Mouse (Mus musculus): ENCODE results near the gene Pcyt1a.

Gene Pcyt1a

DNA sequence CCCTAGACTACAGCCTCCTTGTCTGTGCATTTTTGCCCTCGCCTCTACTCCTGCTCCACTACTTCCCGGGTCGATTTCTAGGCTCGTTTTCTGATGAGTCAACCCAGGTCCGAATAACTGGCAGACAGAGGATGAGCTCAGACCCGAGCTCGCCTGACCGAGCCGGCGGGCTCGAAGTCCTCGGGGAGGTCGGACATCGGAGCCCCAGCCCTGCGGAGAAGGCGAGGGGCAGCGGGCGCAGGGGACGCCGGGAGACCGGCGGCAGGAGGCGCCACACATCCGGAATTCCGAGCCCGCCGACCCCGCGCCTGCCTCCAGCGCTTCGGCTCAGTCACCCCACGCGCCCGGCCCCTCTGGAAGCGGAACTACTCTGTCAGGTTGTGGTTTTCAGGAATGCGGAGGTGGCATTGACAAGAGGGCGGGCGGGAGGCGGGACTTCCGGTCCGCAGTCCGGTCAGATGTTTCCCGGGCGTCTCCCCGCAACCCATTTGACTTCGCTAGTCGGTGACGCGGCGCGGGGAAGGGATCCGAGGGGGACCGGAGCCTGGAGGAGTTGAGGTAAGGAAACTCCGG, at the start of gene Pcyt1a:
Pcyt1a (plus strand) TSS at position 448 of the 573 bp plus-strand sequence.
- peak; percentile 88 for DNase-seq (ENCODE audit: low read depth)

GRCm38 (mm10) chr16:32382901-32383300, 47.8 kb upstream of the Pcyt1a start:
- no peak for DNase-seq (ENCODE audit: low read depth)

DNA sequence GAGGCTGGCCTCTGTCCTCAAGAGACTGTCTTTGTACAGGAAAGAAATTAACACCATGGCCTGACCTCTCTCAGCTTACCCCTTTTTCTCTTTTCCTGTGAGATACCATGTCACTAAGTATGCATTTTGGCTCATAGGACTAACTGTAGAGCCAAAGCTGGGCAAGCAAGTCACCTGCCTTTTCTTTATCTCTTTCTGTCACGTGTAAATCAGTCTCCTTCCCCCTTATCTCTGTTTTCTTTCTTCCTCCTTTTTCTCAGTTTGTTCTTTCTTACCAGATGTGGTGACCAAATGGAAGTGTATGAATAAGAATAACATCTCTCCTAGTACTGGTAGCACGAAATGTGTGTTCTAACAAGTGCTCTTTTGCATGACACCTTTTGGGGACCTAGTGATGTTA, 45.8 kb upstream of the Pcyt1a start:
- no peak for DNase-seq (ENCODE audit: low read depth)

DNA sequence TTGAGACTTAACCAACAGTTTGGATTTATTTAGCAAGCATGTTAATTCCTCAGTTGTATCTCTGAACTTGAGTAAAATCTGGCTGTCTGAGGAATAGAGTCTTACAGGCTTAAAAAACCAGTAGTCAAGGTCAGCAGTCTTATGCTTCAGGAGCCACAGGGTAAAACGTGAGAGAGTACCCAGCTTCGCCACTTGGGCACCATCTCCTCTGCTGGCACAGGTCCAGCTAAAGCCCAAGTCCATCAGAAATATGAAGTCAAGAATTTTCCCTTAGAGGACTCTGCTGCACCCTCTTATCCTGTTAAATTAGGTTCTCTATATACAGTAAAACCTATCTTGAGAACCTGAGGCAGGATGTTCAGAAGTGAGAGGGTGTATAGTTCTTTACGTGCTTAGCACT, 43.9 kb upstream of the Pcyt1a start:
- no peak for DNase-seq (ENCODE audit: low read depth)

- DNase-seq (ENCODE audit: low read depth), result no peak
These were observed 41.7 kb upstream of the Pcyt1a start for GRCm38 (mm10) chr16:32389049-32389448.

DNA sequence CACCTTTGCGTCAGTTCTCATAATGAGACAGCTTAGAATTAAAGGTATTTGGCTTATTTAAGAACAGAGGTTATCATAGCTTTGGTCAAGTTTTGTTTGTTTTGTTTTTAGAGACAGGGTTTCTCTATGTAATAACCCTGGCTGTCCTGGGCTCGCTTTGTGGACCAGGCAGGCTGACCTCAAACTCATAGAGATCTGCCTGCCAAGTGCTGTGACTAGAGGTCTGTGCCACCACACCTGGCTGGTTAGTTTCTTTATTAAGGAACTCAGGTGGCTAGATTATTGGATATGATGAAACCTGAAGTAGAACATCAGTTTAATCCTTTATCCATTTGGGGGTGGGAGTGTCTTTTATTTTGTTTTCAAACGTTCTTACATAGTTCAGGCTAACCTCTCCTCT, 40.9 kb upstream of the Pcyt1a start:
- DNase-seq (ENCODE audit: low read depth), result no peak

- no peak for DNase-seq (ENCODE audit: low read depth)
These were observed 39.8 kb upstream of the Pcyt1a start for GRCm38 (mm10) chr16:32390882-32391281.

GRCm38 (mm10) chr16:32395679-32396540, 34.8 kb upstream of the Pcyt1a start:
- no peak for DNase-seq (ENCODE audit: low read depth)

DNA sequence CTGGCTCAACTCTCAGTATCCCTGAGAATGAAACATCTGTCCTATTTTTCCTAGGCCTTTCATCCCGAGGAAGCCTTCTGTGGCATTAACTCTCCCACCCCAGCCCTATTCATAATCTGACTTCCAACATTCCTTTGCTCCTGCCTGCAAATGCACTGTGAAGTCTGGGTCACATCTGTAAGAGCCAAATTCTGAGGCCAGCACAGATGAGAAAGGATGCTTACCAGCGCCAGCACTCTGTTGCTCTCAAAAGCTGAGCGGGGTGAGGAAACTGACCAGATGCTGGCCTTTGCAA, 34.2 kb upstream of the Pcyt1a start:
- no peak for DNase-seq (ENCODE audit: low read depth)

GRCm38 (mm10) chr16:32398206-32398605, 32.5 kb upstream of the Pcyt1a start:
- DNase-seq (ENCODE audit: low read depth), result no peak

GRCm38 (mm10) chr16:32400267-32400666, 30.5 kb upstream of the Pcyt1a start, which contains the start of gene Tm4sf19:
TSS of gene Tm4sf19 (plus strand) at chr16:32400506.
- no peak for DNase-seq (ENCODE audit: low read depth)

- no peak for DNase-seq (ENCODE audit: low read depth)
These were observed 29.3 kb upstream of the Pcyt1a start for GRCm38 (mm10) chr16:32401335-32401965.

DNA sequence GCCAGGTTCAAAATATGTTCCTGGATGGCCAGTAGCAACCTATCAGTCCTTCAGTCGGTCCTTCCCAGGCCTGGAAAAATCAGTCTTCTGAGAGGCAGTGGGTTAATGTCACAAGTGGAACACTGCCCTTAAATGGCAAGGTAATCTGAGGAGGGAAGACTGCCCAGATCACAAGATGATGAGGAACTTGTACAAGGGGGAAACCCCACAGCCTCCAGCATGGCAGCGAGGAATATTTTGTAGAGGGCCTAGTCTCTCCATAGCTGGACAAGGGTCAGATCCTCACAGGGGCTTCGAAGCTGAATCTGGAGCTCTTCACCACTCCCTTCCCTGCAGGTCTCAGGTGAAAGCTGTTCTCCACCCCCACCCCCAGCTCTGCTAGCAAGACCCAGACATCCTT, 27.9 kb upstream of the Pcyt1a start:
- DNase-seq (ENCODE audit: low read depth), result no peak

GRCm38 (mm10) chr16:32405716-32406115, 25.0 kb upstream of the Pcyt1a start:
- DNase-seq (ENCODE audit: low read depth), result no peak

DNA sequence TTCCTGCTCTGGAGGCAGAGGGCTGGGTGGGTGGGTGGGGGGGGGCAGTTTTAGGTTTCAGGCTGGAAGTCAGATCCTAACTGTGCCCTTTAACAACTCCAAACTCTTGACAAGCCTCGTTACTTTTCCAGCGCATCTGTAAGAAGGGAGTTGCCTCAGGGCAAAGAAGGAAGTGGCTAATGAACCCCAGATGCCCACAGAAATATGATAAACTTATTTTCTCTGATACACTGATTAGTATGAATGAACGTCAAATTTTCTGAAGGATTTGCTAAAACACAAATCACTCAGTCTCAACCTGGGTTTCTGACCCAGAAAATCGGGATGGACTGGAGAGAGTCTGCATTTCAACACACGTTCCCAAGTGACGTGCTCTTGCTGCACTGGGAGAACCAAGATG, 24.1 kb upstream of the Pcyt1a start:
- DNase-seq (ENCODE audit: low read depth), result no peak

DNA sequence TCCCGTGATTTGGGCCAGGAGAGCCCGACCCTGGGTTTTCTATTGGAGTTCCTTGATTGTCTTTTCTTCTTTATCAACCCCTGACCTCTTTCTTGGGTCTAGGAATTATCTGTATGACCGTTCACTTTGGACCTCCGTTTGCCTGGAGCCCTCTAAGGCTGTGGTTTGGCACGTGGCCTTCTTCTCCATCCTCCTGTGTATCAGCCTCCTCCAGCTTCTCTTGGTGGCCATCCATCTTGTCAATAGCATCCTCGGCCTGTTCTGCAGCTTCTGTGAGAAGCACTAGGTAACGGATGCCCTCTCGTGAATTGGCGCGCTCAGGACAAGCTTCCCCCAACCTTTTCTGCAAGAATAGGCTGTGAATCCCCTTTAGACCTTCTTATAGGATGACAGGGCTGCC, 23.0 kb upstream of the Pcyt1a start:
- DNase-seq (ENCODE audit: low read depth), result no peak

DNA sequence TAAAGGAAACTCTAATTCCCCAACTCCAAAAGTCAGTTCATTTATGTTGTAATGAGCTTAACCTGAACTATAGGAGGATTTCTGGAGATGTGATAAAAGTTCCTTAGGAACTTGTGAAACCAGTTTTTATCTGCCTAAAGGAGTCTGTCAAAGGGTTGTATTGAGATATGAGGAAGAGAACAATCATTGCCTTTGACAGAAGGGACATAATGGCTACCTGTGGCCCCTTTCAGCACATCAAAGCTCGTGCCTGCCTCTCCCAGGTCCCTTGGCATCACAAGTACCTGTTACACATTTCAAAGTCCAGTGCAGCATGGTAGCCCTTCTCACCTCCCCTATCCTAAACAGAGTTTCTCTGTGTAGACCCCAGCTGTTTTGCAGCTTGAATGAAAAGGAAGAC, 13.3 kb upstream of the Pcyt1a start:
- DNase-seq (ENCODE audit: low read depth), result no peak

DNA sequence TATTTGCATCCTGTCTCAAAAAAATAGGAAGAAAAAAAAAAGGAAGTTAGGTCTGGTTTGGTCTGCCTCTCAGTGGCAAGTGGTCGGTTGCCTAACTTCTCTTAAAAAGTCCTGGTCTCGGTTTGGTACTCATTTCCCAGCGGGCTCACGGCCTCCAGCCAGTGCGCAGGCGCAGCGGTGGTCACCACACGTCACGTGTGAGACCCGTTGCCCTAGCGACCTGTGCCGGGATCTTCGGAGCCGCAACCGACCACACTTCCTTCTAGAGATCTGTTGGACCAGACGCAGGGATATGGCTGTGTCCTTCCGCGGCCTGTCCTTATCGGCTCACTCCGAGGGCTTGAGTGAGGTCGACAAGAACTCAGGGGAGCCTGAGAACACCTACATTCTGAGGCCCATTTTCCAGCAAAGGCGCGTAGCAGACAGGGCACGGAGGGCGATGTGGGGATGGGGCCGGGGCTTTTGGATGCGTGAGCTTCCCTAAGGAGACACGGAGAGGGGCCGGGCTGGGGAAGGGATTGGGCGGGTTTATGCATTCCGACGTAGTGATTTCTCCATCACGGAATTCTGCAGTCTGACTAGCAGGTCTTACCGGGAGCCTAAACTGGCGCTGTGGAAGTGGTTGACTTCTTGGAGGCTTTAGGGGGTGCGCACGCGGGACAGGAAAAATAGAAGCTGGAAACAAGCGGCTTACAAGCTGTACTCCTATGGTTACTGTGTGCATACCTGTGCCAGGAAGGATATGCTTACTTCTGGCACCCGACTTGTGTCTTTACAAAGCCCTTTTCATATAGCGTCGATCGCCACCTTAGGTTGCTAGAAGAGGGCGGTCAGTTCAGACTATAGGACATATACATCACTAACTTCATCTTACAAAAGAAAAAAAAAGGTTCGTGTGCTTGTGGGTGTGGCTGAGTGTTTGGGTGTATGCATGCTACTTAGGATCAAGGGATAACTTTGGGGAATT, 10.9 kb upstream of the Pcyt1a start, which contains the start of gene Tctex1d2:
Tctex1d2 (plus strand) TSS at position 186 of the 967 bp plus-strand sequence.
- peak; percentile 83 for DNase-seq (ENCODE audit: low read depth)

GRCm38 (mm10) chr16:32427506-32427905, 3.2 kb upstream of the Pcyt1a start:
- no peak for DNase-seq (ENCODE audit: low read depth)

DNA sequence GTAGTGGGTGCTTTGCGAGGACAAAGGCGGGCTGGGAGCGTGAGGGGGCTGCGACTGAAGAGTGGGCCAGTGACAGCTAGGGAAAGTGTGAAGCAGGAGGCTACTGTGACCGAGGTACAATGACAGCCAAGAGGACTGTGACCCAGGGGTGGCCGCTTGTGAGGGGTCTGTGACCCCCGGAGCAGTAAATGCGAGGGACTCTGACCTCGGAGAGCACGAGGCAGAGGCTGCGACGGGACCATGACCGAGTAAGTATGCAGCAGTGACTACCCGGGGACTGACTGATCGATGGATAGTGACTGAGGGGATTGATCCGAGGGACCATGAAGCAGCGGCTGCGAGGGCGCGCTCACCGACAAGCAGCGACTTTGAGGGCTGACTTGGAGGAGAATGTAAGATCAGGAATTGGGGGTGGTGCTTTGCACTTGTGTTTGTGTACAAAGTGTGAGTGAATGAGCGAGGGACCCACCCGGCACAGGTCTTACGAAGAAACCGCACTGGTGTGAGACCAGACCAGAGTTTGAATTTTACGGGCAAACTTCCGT, 398 bp downstream of the Pcyt1a start:
- no peak for DNase-seq (ENCODE audit: low read depth)

DNA sequence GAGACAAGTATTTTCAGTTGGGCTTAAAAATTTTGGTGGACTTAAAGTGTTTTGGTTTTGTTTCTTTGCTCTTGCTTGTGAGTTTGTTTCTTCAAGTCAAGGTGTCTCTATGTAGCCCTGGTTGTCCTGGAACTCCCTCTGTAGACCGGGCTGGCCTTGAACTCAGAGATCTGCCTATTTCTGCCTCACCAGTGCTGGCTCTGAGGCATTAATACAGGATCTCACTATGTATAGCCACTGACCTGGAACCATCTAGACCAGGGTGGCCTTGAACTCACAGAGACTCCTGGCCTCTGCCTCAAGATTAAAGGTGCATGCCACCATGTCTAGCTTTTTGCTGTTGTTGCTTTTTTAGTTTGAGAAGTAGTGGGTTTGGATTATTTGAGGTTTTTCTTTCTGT, 1.2 kb downstream of the Pcyt1a start:
- no peak for DNase-seq (ENCODE audit: low read depth)

DNA sequence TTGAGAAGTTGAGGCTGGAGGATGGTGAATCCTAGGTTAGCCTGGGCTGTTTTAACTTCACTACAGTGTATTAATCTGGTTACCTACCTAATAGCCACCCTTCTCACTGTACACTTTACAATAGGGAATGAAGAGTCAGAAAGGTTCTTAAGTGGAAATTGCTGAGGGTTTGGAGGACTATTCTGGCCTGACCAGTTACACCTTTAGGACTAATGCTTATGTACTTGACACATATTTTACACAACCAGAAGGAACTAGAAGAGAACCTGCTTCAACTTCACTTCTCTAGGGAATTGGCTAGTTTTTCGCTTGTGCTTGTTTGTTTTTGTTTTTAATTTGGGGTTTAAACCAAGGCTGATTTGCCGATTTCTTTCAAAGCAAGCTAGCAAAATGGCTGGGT, 2.4 kb downstream of the Pcyt1a start:
- no peak for DNase-seq (ENCODE audit: low read depth)
